Mouse (Mus musculus) mature B cell (primary cell): ENCODE measurements around the gene Cyp4a10.
"Not testable (repeated sequence)": the region's sequence is repeated elsewhere in the genome, so short reads cannot be mapped to it uniquely, and the experiment has no call there.

ENCODE experiments used
- in situ Hi-C: fragments of 300-500 bp; cut with MboI; formaldehyde crosslinking; loops from 2 replicates; pipeline ENCODE4 v1.14.3; 2019

The Cyp4a10 gene

GRCm38 (mm10) chr4:115518000-115518399 is at the start of gene Cyp4a10:
Gene Cyp4a10 (plus strand): TSS chr4:115518264.
- in situ Hi-C loops: not testable (repeated sequence)

GRCm38 (mm10) chr4:115473585-115473984 is 44.5 kb upstream of the Cyp4a10 start:
- in situ Hi-C loops: not testable (repeated sequence)

- in situ Hi-C loops: loop anchor here (25.0 kb wide), 1 partner anchor 236 kb away; no protein-coding TSS in a partner anchor
These were observed 42.0 kb upstream of the Cyp4a10 start for GRCm38 (mm10) chr4:115476051-115476450.

- in situ Hi-C loops: loop anchor here (25.0 kb wide), 1 partner anchor 231 kb away; no protein-coding TSS in a partner anchor
These were observed 36.9 kb upstream of the Cyp4a10 start for GRCm38 (mm10) chr4:115481006-115481652.

- in situ Hi-C loops: loop anchor here (25.0 kb wide), 1 partner anchor 216 kb away; no protein-coding TSS in a partner anchor
These were observed 22.1 kb upstream of the Cyp4a10 start, which contains the start of gene Cyp4a14 for GRCm38 (mm10) chr4:115496001-115496400. Gene Cyp4a14 (minus strand): TSS chr4:115496142.

GRCm38 (mm10) chr4:115497466-115497865 is 20.6 kb upstream of the Cyp4a10 start:
- in situ Hi-C loops: loop anchor here (25.0 kb wide), 1 partner anchor 215 kb away; no protein-coding TSS in a partner anchor

GRCm38 (mm10) chr4:115513964-115514363 is 4.1 kb upstream of the Cyp4a10 start:
- in situ Hi-C loops: not testable (repeated sequence)

- in situ Hi-C loops: no loop called here
These were observed 1.4 kb downstream of the Cyp4a10 start for GRCm38 (mm10) chr4:115519444-115519843.

GRCm38 (mm10) chr4:115521766-115522165 is 3.7 kb downstream of the Cyp4a10 start:
- in situ Hi-C loops: no loop called here

- in situ Hi-C loops: no loop called here
These were observed 27.0 kb downstream of the Cyp4a10 start for GRCm38 (mm10) chr4:115545101-115545500.

- in situ Hi-C loops: no loop called here
These were observed 28.2 kb downstream of the Cyp4a10 start for GRCm38 (mm10) chr4:115546141-115546828.

- in situ Hi-C loops: no loop called here
These were observed 34.7 kb downstream of the Cyp4a10 start for GRCm38 (mm10) chr4:115552726-115553125.

- in situ Hi-C loops: no loop called here
These were observed 37.4 kb downstream of the Cyp4a10 start for GRCm38 (mm10) chr4:115555513-115555912.

GRCm38 (mm10) chr4:115557861-115558561 is 39.9 kb downstream of the Cyp4a10 start:
- in situ Hi-C loops: no loop called here

GRCm38 (mm10) chr4:115561236-115561635 is 43.2 kb downstream of the Cyp4a10 start:
- in situ Hi-C loops: not testable (repeated sequence)

GRCm38 (mm10) chr4:115563401-115563800 is 45.3 kb downstream of the Cyp4a10 start, which contains the start of gene Cyp4a31:
Gene Cyp4a31 (plus strand): TSS chr4:115563649.
- in situ Hi-C loops: no loop called here

GRCm38 (mm10) chr4:115564469-115565225 is 46.6 kb downstream of the Cyp4a10 start:
- in situ Hi-C loops: not testable (repeated sequence)

GRCm38 (mm10) chr4:115575255-115575654 is 57.2 kb downstream of the Cyp4a10 start:
- in situ Hi-C loops: no loop called here

GRCm38 (mm10) chr4:115575776-115576175 is 57.7 kb downstream of the Cyp4a10 start:
- in situ Hi-C loops: no loop called here

GRCm38 (mm10) chr4:115583036-115583435 is 65.0 kb downstream of the Cyp4a10 start:
- in situ Hi-C loops: no loop called here
